In the genomic region with DNA sequence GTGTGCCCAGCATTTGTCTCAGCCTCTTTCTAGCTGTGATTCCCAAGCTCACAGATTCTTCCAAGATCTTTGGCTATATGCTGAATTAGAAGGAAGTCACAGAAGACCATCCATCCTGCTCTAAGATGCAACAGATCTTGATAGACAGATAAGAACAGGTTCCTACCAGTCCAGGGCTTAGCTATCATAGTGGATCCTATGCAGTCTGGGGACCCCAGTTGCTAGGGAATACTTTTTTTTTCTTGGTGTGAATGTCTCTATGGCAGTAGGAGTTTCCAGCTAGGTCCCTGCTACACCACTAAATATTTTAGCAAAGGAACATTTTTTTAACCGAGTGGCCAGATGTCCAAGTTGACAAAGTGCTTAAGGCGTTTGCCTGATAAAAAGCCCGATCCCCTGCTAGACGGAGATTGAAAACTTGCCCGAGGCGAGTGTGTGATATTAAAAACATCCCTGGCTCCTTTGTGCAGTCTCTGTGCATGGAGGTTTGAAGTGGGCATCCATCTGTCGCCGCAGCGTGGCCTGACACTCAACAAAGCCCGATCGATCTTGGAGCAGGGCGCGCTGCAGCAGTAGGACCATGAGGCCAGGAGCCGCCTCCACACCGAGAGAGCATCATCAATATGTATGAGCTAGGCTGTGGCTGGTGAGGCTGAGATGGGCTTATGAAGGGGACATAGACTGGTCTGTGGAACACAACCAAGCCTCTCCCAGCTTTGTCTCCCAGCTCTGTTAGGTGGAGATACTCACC, we compare ENCODE assay signal across 16 mouse cellular contexts. TPM values are rescaled to one million over a fixed set of nuclear protein-coding genes. Genes with fewer than 3 reads are reported as not detected.
DNase-seq lines count a peak whose midpoint lies in the region; ATAC-seq and TF ChIP-seq lines count a peak whose summit lies in the region.
"Had no signal": no experiment of that assay in that cellular context is flagged by ENCODE, and none has a peak within 500 bp of the region (broad histone marks: within the 10 kb centered on the region; RNA-seq: fewer than 3 reads in every experiment).

No protein-coding gene starts in this region.

- H3K9ac ChIP-seq in forebrain, postnatal 0 days, result no peak overlapping the region
- peak overlapping the region; percentile 28; the same call in 1 of the 2 replicates for H3K9ac ChIP-seq in midbrain, embryonic 11.5 days (ENCODE audit: low read length)
- H3K9ac ChIP-seq in neural tube, embryonic 14.5 days (replicated peaks; ENCODE audit: low read depth, low read length), result no peak overlapping the region
- H3K9ac ChIP-seq: liver, embryonic 12.5 days had no signal

- no peaks in the 10 kb centered on the region for H3K9me3 ChIP-seq in forebrain, postnatal 0 days (ENCODE audit: low read length)
- no peaks in the 10 kb centered on the region for H3K9me3 ChIP-seq in midbrain, embryonic 11.5 days (ENCODE audit: control insufficient read depth, low read length)
- H3K9me3 ChIP-seq in neural tube, embryonic 14.5 days (ENCODE audit: control insufficient read depth, low read length), result no peaks in the 10 kb centered on the region
- H3K9me3 ChIP-seq: heart, embryonic 10.5 days; liver, embryonic 12.5 days had no signal

- no peaks in the 10 kb centered on the region for H3K4me1 ChIP-seq in forebrain, postnatal 0 days (ENCODE audit: insufficient read depth)
- peaks cover 13% of the 10 kb centered on the region for H3K4me1 ChIP-seq in midbrain, embryonic 11.5 days (ENCODE audit: control insufficient read depth, insufficient read depth, low read length)
- H3K4me1 ChIP-seq in neural tube, embryonic 14.5 days (ENCODE audit: control insufficient read depth, insufficient read depth, low read length), result no peaks in the 10 kb centered on the region
- H3K4me1 ChIP-seq: heart, embryonic 10.5 days; liver, embryonic 12.5 days had no signal

- H3K36me3 ChIP-seq in forebrain, postnatal 0 days (ENCODE audit: insufficient read depth), result no peaks in the 10 kb centered on the region
- H3K36me3 ChIP-seq in midbrain, embryonic 11.5 days (ENCODE audit: control insufficient read depth, insufficient read depth, low read length), result no peaks in the 10 kb centered on the region
- no peaks in the 10 kb centered on the region for H3K36me3 ChIP-seq in neural tube, embryonic 14.5 days (ENCODE audit: control insufficient read depth, insufficient read depth, low read length)
- H3K36me3 ChIP-seq: heart, embryonic 10.5 days; liver, embryonic 12.5 days had no signal

- peak; percentile 69 for ATAC-seq in forebrain, postnatal 0 days
- peak; percentile 88 for ATAC-seq in midbrain, embryonic 11.5 days (ENCODE audit: low FRiP score)
- ATAC-seq in neural tube, embryonic 14.5 days (ENCODE audit: low read depth), result peak; percentile 78
- ATAC-seq: liver, embryonic 12.5 days had no signal

- peak; percentile 58 for DNase-seq in embryo, embryonic 10 days (ENCODE audit: low spot score)
- DNase-seq in embryo, embryonic 9.5 days (ENCODE audit: extremely low spot score), result no peak
- peak; percentile 40 for DNase-seq in forebrain, postnatal 0 days
- DNase-seq in midbrain, embryonic 11.5 days (ENCODE audit: low spot score, missing footprints), result peak; percentile 89
- no peak for DNase-seq in B cell, adult 2 months
- no peak for DNase-seq in right cerebral cortex, postnatal 25 days
- no peak for DNase-seq in adrenal gland, adult 2 months
- DNase-seq: cerebellum, adult 9-11 months; heart, postnatal 36 days; kidney, adult 18-20 months had no signal

- no peak overlapping the region for H3K4me2 ChIP-seq in forebrain, postnatal 0 days (ENCODE audit: low read depth)
- no peak overlapping the region; the same call in 1 of the 2 replicates for H3K4me2 ChIP-seq in midbrain, embryonic 11.5 days
- H3K4me2 ChIP-seq in neural tube, embryonic 14.5 days (ENCODE audit: low read depth, low read length), result no peak overlapping the region
- H3K4me2 ChIP-seq: liver, embryonic 12.5 days had no signal

- H3K4me3 ChIP-seq in forebrain, postnatal 0 days (ENCODE audit: low read depth, low read length), result no peak overlapping the region
- H3K4me3 ChIP-seq in midbrain, embryonic 11.5 days (ENCODE audit: low read depth, low read length), result no peak overlapping the region
- no peak overlapping the region for H3K4me3 ChIP-seq in neural tube, embryonic 14.5 days (ENCODE audit: low read depth, low read length)
- H3K4me3 ChIP-seq: heart, embryonic 10.5 days; liver, embryonic 12.5 days; myocyte had no signal

- WGBS in forebrain, postnatal 0 days, result 27% methylated on average over 15 of the region's 15 CpGs
- WGBS in midbrain, embryonic 11.5 days, result 39% methylated on average over 15 of the region's 15 CpGs
- WGBS in neural tube, embryonic 14.5 days, result 24% methylated on average over 15 of the region's 15 CpGs

- no peak for TF ChIP-seq CTCF in forebrain, postnatal 0 days (IDR thresholded peaks at IDR 0.05; ENCODE audit: low read depth)

- no peaks in the 10 kb centered on the region; the same call in 1 of the 2 replicates for H3K27me3 ChIP-seq in forebrain, postnatal 0 days (ENCODE audit: insufficient read depth, low read length)
- no peaks in the 10 kb centered on the region; the same call in 1 of the 2 replicates for H3K27me3 ChIP-seq in midbrain, embryonic 11.5 days (ENCODE audit: control insufficient read depth, insufficient read depth, low read length)
- no peaks in the 10 kb centered on the region for H3K27me3 ChIP-seq in neural tube, embryonic 14.5 days (ENCODE audit: control insufficient read depth, insufficient read depth, low read length)

- peak overlapping the region; percentile 9; the same call in 1 of the 2 replicates for H3K27ac ChIP-seq in forebrain, postnatal 0 days (ENCODE audit: low read depth, low read length)
- peak overlapping the region; percentile 42 for H3K27ac ChIP-seq in midbrain, embryonic 11.5 days (ENCODE audit: low read depth, low read length)
- H3K27ac ChIP-seq in neural tube, embryonic 14.5 days (ENCODE audit: low read depth, low read length), result peak overlapping the region; percentile 44; the same call in 1 of the 2 replicates
- H3K27ac ChIP-seq: heart, embryonic 10.5 days; liver, embryonic 12.5 days had no signal

RNA-seq across cellular contexts. Expression of gene Bhlhe23, which starts 18.0 kb away (rescaled TPM):
- total RNA-seq in forebrain, postnatal 0 days (2014; rRNA removed), result 0.33 and 0.46 TPM in 2 replicates
- 0.18 and 0.71 TPM in 2 replicates for polyA plus RNA-seq in forebrain, postnatal 0 days (2015; fragmentation: Nextera tagmentation; extraction: Ambion mirVana)
- polyA plus RNA-seq in midbrain, embryonic 11.5 days (2014; fragmentation: Nextera tagmentation; extraction: Ambion mirVana), result 22.2 and 23.5 TPM in 2 replicates
- 2.2 and 2.8 TPM in 2 replicates for polyA plus RNA-seq in neural tube, embryonic 14.5 days (2014; fragmentation: Nextera tagmentation; extraction: Ambion mirVana)
- not detected for total RNA-seq in adrenal gland, adult 2 months (2021)
- polyA plus RNA-seq in adrenal gland, adult 2 months (2012; rRNA removed), result not detected in 2 replicates
- total RNA-seq: heart, postnatal 36 days; left cerebral cortex, postnatal 14 days had no signal
- polyA plus RNA-seq: large intestine, adult 2 months; liver, embryonic 12.5 days; myocyte had no signal

RNA-seq across cellular contexts. Expression of gene Slc17a9, which starts 33.6 kb away (rescaled TPM):
- total RNA-seq in forebrain, postnatal 0 days (2014; rRNA removed), result 0.10 and 0.38 TPM in 2 replicates
- 0.10 and 0.19 TPM in 2 replicates for polyA plus RNA-seq in forebrain, postnatal 0 days (2015; fragmentation: Nextera tagmentation; extraction: Ambion mirVana)
- polyA plus RNA-seq in midbrain, embryonic 11.5 days (2014; fragmentation: Nextera tagmentation; extraction: Ambion mirVana), result 0.19 TPM in 1 of 2 replicates, not detected in the other
- polyA plus RNA-seq in neural tube, embryonic 14.5 days (2014; fragmentation: Nextera tagmentation; extraction: Ambion mirVana), result 0.17 and 0.21 TPM in 2 replicates
- total RNA-seq in adrenal gland, adult 2 months (2021), result under 1 TPM; 0.52 TPM
- 2.7 and 3.8 TPM in 2 replicates for polyA plus RNA-seq in adrenal gland, adult 2 months (2012; rRNA removed)

RNA-seq across cellular contexts. Expression of gene Gid8, which starts 48.8 kb away (rescaled TPM):
- 49.8 and 69.9 TPM in 2 replicates for total RNA-seq in forebrain, postnatal 0 days (2014; rRNA removed)
- polyA plus RNA-seq in forebrain, postnatal 0 days (2015; fragmentation: Nextera tagmentation; extraction: Ambion mirVana), result 43.6 and 50.6 TPM in 2 replicates
- polyA plus RNA-seq in midbrain, embryonic 11.5 days (2014; fragmentation: Nextera tagmentation; extraction: Ambion mirVana), result 63.3 and 63.4 TPM in 2 replicates
- 53.3 and 56.5 TPM in 2 replicates for polyA plus RNA-seq in neural tube, embryonic 14.5 days (2014; fragmentation: Nextera tagmentation; extraction: Ambion mirVana)
- total RNA-seq in adrenal gland, adult 2 months (2021), result 10 to 100 TPM; 58.3 to 61.8 TPM
- 11.3 and 12.2 TPM in 2 replicates for polyA plus RNA-seq in adrenal gland, adult 2 months (2012; rRNA removed)

RNA-seq across cellular contexts. Expression of gene Dido1, which starts 48.9 kb away (rescaled TPM):
- 41.2 and 50.2 TPM in 2 replicates for total RNA-seq in forebrain, postnatal 0 days (2014; rRNA removed)
- 12.2 and 17.6 TPM in 2 replicates for polyA plus RNA-seq in forebrain, postnatal 0 days (2015; fragmentation: Nextera tagmentation; extraction: Ambion mirVana)
- 28.8 and 30.5 TPM in 2 replicates for polyA plus RNA-seq in midbrain, embryonic 11.5 days (2014; fragmentation: Nextera tagmentation; extraction: Ambion mirVana)
- 29.0 and 34.8 TPM in 2 replicates for polyA plus RNA-seq in neural tube, embryonic 14.5 days (2014; fragmentation: Nextera tagmentation; extraction: Ambion mirVana)
- total RNA-seq in adrenal gland, adult 2 months (2021), result 10 to 100 TPM; 36.6 to 38.6 TPM
- 7.3 and 8.7 TPM in 2 replicates for polyA plus RNA-seq in adrenal gland, adult 2 months (2012; rRNA removed)

Comparison
In these comparisons a context has a peak if more than half of its experiments do, and no peak if none do; other contexts are left out.
1. DNase-seq: peak in embryo, embryonic 10 days (single experiment), forebrain, postnatal 0 days (single experiment) and midbrain, embryonic 11.5 days (single experiment); none in embryo, embryonic 9.5 days (single experiment), B cell, adult 2 months (0 of 2), right cerebral cortex, postnatal 25 days (single experiment) and adrenal gland, adult 2 months (single experiment).
2. Peak in every context shown above with its lines, with median percentiles within 50 percentile points of each other: ATAC-seq and H3K27ac ChIP-seq.